Mouse (Mus musculus) spleen, adult 2 months (tissue): ENCODE results near the gene Mme. TPM values are rescaled to one million over a fixed set of nuclear protein-coding genes. Genes with fewer than 3 reads are reported as not detected.

Experiments used
- DNase-seq, 2 experiments: peaks; one replicate each; pipeline versions ENCODE4 v3.0.0 to v3.0.0-alpha.2; 2012 to 2021; ENCODE audit warnings: low spot score in 2 of 2, low read depth in 1 of 2
- H3K27ac ChIP-seq: fragments of 200-500 bp; 2 replicates; pipeline ENCODE4 v1.5.1; 2012; ENCODE audit warnings: low read length, inconsistent platforms; ENCODE audit not compliant: insufficient read depth
- H3K27me3 ChIP-seq: fragments of 200-500 bp; 2 replicates; pipeline ENCODE4 v1.6.1; 2012; ENCODE audit warnings: mild to moderate bottlenecking, moderate library complexity, low read length, inconsistent platforms; ENCODE audit not compliant: control insufficient read depth, insufficient read depth
- H3K36me3 ChIP-seq: fragments of 200-500 bp; 2 replicates; pipeline ENCODE4 v1.6.1; 2012; ENCODE audit warnings: mild to moderate bottlenecking, low read length, inconsistent platforms; ENCODE audit not compliant: control insufficient read depth, insufficient read depth
- H3K4me1 ChIP-seq: fragments of 200-500 bp; 2 replicates; pipeline ENCODE4 v1.6.1; 2011; ENCODE audit warnings: inconsistent platforms; ENCODE audit not compliant: control insufficient read depth, insufficient read depth, insufficient read length
- H3K4me3 ChIP-seq: fragments of 200-500 bp; 2 replicates; pipeline ENCODE4 v1.5.1; 2011; ENCODE audit warnings: mild to moderate bottlenecking, inconsistent platforms; ENCODE audit not compliant: insufficient read depth, insufficient read length; ENCODE audit errors: extremely low read depth
- CTCF ChIP-seq: fragments of 200-500 bp; IDR thresholded peaks from 2 replicates; pipeline ENCODE4 v1.5.1; 2011; ENCODE audit warnings: mild to moderate bottlenecking, inconsistent platforms; ENCODE audit not compliant: insufficient read depth, insufficient read length, insufficient replicate concordance; ENCODE audit errors: extremely low read depth
- POLR2A ChIP-seq: fragments of 200-500 bp; IDR thresholded peaks from 2 replicates; pipeline ENCODE4 v1.6.1; 2011; ENCODE audit warnings: low read depth, low read length, inconsistent platforms
- WGBS: fragments of 180-500 bp; shearing (Covaris S2); methylation state at CpG from one replicate; pipeline ENCODE4 v1.1.7; 2018; 5-methylcytosine and 5-hydroxymethylcytosine counted together
- polyA plus RNA-seq: library from polyadenylated mRNA; depleted of rRNA; stranded (reverse); fragments of >200 nt; gene quantifications from 2 replicates; pipeline ENCODE4 v1.2.3, GENCODE M21; 2012

Mme gene
- polyA plus RNA-seq, 1 experiment = 0.64 TPM

DNA sequence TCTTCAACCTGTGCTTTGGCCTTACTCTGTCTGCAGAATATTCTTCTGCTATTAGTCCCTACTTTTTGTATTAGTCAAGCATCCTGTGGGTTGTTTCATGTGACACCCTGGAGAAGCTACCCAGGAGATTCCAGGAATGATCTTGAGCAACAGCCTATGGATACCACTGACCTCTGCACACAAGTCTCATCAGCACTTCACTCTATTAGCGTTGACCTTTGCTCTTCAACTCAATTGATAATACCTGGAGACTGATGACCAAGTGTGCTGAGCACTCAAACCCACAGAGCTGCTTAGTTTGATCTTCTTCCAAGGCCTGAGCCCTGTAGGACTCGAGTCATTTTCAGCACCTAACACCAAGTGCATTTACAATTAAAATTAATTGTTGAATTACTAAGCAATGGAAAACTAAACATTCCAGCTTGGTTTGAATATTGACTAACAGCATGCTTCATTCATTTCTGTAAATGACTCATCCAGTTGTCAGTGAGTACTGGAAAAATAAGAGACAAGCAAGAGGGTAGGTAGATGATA is 107.6 kb downstream of the Mme start:
- Histone ChIP-seq H3K4me1 (no peaks in the 10 kb centered on the region), H3K27me3 (no peaks in the 10 kb centered on the region), H3K4me3 (no peak overlapping the region), H3K36me3 (no peaks in the 10 kb centered on the region), H3K27ac (no peak overlapping the region)
- 69% methylated on average over 2 of the region's 2 CpGs for WGBS
- TF ChIP-seq POLR2A = no peak
- TF ChIP-seq CTCF = no peak
- no peak for DNase-seq

DNA sequence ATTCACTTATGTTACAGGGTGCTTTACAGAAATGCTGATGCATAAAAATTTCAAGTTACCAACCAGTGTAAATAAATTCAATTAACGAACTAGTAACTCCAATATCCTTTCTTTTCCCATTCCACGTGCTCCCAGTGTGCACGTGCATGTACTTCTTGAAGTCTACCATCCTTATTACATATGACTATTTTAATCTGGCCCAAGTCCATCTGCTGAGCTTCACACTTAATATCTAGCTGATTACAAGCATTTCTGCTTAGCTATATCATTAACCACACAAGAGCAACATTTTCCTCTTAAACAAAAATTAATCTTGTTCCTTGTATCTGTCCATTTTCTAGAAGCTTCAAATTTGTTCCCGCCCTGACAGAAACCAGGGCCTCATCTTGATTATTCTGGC is 108.9 kb downstream of the Mme start:
- Histone ChIP-seq H3K27me3 (no peaks in the 10 kb centered on the region), H3K36me3 (no peaks in the 10 kb centered on the region), H3K4me3 (no peak overlapping the region), H3K4me1 (no peaks in the 10 kb centered on the region), H3K27ac (no peak overlapping the region)
- no peak for DNase-seq
- 88% methylated on average over 4 of the region's 4 CpGs for WGBS
- TF ChIP-seq CTCF (no peak), POLR2A (no peak)

DNA sequence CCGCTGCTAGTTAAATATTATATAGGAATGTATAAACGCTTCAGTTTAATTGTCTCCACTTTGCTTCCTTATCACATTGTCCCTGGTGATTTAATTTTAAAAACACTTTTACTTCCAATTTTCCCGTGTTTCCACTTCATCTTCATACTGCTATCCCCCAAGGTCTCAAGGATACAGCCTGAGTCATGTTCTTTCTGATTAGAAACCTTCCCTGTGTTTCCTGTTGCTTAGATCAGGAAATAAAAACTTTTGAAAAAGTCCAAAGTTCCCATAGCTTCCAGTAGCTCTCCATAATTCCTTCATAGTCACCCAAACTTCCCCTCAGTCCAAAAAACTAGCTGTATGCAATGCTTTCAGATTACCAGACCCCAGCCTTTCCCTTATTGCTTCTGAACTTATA is 109.4 kb downstream of the Mme start:
- no peak for TF ChIP-seq POLR2A
- TF ChIP-seq CTCF = no peak
- Histone ChIP-seq H3K27me3 (no peaks in the 10 kb centered on the region), H3K4me3 (no peak overlapping the region), H3K4me1 (no peaks in the 10 kb centered on the region), H3K36me3 (no peaks in the 10 kb centered on the region), H3K27ac (no peak overlapping the region)
- 71% methylated on average over 3 of the region's 3 CpGs for WGBS
- DNase-seq = no peak

DNA sequence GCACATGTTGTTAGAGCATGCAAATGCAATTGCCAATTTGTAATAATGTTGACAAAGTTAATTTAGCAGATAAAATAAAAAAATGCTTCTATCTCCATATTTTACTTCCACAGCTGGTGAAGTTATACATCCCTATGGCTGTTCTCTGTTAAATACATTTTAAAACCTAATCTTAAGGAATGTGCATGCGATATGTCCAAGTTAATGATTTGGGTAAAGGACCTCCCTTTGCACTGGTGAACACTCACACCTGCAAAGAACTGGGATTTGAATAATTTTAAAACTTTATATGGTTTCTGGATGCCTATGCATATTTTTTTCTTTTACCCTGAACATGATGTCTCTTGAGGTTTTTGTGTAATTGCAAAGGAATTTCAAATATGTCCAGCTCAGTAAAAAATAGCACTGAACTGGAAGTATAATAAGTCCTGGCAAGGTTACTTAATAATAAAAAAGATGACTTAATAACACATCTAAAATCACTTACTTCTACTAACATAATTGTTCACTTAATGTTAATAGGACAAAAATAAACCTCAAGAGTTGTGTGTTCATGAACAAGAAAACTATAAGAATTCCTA is 110.4 kb downstream of the Mme start:
- Histone ChIP-seq H3K27me3 (no peaks in the 10 kb centered on the region), H3K36me3 (no peaks in the 10 kb centered on the region), H3K4me1 (no peaks in the 10 kb centered on the region), H3K27ac (no peak overlapping the region), H3K4me3 (no peak overlapping the region)
- no peak for DNase-seq
- TF ChIP-seq POLR2A (no peak), CTCF (no peak)
- WGBS = 88% methylated on average over 1 of the region's 1 CpGs

DNA sequence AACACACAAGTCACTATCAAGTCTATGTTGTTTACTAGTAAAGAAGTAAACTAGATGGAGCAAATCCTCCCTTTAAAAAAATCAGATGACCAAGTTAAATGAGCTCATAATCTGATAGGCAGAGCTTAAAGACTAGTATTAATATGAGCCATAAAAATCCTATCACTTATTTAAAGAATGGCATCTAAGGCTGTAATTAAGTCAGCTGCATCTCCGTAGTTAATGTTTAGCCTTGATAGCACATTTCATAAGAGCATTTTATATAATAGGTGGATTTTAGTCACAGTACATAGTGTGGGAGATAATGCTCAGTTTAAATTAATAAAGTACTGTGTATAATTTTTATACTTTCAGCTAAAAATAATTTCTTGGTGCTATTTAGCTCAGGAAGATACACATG is 118.2 kb downstream of the Mme start:
- DNase-seq = no peak
- Histone ChIP-seq H3K4me1 (no peaks in the 10 kb centered on the region), H3K27me3 (no peaks in the 10 kb centered on the region), H3K27ac (no peak overlapping the region), H3K36me3 (no peaks in the 10 kb centered on the region), H3K4me3 (no peak overlapping the region)
- 90% methylated on average over 1 of the region's 1 CpGs for WGBS
- no peak for TF ChIP-seq POLR2A
- TF ChIP-seq CTCF = no peak

DNA sequence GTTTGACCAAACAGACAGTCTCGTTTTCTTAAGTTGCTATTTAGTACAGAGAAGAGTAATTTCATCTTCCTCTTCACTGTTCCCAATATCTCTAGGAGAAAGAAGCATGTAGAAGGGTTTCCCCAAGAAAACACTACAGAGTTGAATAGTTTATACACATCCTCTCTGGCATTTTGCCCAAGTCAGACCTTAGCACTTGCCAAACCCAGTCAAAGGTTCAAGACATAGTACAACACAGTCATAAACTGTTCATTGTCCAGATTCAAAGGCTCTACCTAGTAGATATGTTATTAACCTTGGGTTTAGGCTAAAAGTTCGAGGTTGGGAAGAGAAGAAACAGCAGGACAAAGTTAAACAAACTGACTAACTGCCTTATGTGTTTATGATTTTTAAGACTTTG is 143.7 kb downstream of the Mme start:
- H3K4me3 ChIP-seq = no peak overlapping the region
- no peak for DNase-seq
- no peak for TF ChIP-seq POLR2A
- TF ChIP-seq CTCF = no peak
- H3K27me3 ChIP-seq = no peaks in the 10 kb centered on the region
- 43% methylated on average over 2 of the region's 2 CpGs for WGBS
- no peaks in the 10 kb centered on the region for H3K36me3 ChIP-seq
- no peak overlapping the region for H3K27ac ChIP-seq
- H3K4me1 ChIP-seq = no peaks in the 10 kb centered on the region

DNA sequence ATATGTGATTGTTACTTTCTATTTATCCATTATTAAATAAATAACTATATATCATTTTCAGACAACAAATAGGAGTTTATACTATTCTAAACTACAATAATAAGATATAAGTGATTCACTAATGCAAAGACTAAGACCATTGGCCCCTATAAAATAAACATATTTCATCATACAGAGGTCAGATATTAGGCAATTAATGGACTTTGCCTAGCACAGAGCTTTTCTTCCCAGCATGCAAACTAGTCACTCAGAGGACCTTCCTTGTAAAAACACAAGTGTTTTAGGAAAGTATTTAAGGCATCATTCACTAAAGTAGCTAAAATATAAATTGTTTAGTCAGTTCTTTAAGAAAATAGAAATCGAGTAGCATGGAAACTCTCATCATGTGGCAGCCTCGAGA is 149.4 kb downstream of the Mme start:
- no peaks in the 10 kb centered on the region for H3K27me3 ChIP-seq
- no peaks in the 10 kb centered on the region for H3K4me1 ChIP-seq
- no peak overlapping the region for H3K27ac ChIP-seq
- 76% methylated on average over 2 of the region's 2 CpGs for WGBS
- TF ChIP-seq CTCF (no peak), POLR2A (no peak)
- no peak overlapping the region for H3K4me3 ChIP-seq
- no peak for DNase-seq
- no peaks in the 10 kb centered on the region for H3K36me3 ChIP-seq

DNA sequence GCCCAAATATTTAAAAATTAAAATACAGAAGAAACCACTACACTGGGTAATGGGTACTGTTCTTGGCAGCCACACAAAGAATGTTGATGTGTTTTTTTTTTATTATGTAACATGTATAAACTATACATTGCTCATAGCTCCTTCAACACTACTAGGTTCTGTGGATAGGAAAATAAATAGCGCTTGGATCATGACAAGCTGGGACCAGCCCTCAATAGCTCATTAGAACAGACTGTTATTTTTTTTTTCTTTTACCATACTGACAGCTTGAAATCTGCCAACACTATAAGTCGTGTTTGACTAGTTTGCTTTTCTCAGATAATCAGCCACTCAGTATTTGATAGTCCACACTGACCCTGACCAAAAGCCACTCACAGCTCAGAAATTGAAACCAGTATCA is 150.0 kb downstream of the Mme start:
- H3K27ac ChIP-seq = no peak overlapping the region
- H3K27me3 ChIP-seq = no peaks in the 10 kb centered on the region
- WGBS = 84% methylated on average over 2 of the region's 2 CpGs
- no peak overlapping the region for H3K4me3 ChIP-seq
- TF ChIP-seq CTCF (no peak), POLR2A (no peak)
- H3K4me1 ChIP-seq = no peaks in the 10 kb centered on the region
- H3K36me3 ChIP-seq = no peaks in the 10 kb centered on the region
- DNase-seq = no peak
